Mouse (Mus musculus) cerebellum, adult 2 months (tissue): ENCODE data around the gene Tmem178b. TPM values are rescaled to one million over a fixed set of nuclear protein-coding genes. Genes with fewer than 3 reads are reported as not detected.

ENCODE experiments used
- DNase-seq, 2 experiments: peaks; one replicate each; pipeline ENCODE4 v3.0.0; 2021
- H3K27ac ChIP-seq: fragments of 200-500 bp; 2 replicates; pipeline ENCODE4 v1.5.1; 2012; ENCODE audit warnings: low read length, control low read depth, inconsistent platforms; ENCODE audit not compliant: insufficient read depth
- H3K27me3 ChIP-seq: fragments of 200-500 bp; 2 replicates; pipeline ENCODE4 v1.6.1; 2012; ENCODE audit warnings: inconsistent platforms, mild to moderate bottlenecking, low read length, moderate library complexity; ENCODE audit not compliant: control insufficient read depth, insufficient read depth
- H3K4me1 ChIP-seq: fragments of 200-500 bp; 2 replicates; pipeline ENCODE4 v1.6.1; 2011; ENCODE audit warnings: low read length; ENCODE audit not compliant: control insufficient read depth, insufficient read depth
- H3K4me3 ChIP-seq: fragments of 200-500 bp; replicated peaks from 2 replicates; pipeline ENCODE3; 2011; ENCODE audit warnings: mild to moderate bottlenecking, low read depth, low read length, control low read depth; ENCODE audit not compliant: insufficient read depth
- CTCF ChIP-seq: fragments of 200-500 bp; IDR thresholded peaks from 2 replicates; pipeline ENCODE4 v1.5.1; 2011; ENCODE audit warnings: low read depth, mild to moderate bottlenecking, control low read depth, low read length, moderate library complexity, borderline replicate concordance; ENCODE audit not compliant: insufficient read depth
- POLR2A ChIP-seq: fragments of 200-500 bp; IDR thresholded peaks from 2 replicates; pipeline ENCODE4 v1.6.1; 2011; ENCODE audit warnings: low read length, control low read depth, borderline replicate concordance; ENCODE audit not compliant: insufficient read depth
- whole genome bisulfite sequencing: fragments of 180-500 bp; shearing (Covaris S2); methylation state at CpG from one replicate; pipeline ENCODE4 v1.1.7; 2018; 5-methylcytosine and 5-hydroxymethylcytosine counted together
- polyA plus RNA-seq: library from polyadenylated mRNA; depleted of rRNA; stranded (reverse); fragments of >200 nt; gene quantifications from 2 replicates; pipeline ENCODE4 v1.2.3, GENCODE M21; 2012

Tmem178b gene
- polyA plus RNA-seq, 1 experiment: 72.3 TPM

DNA sequence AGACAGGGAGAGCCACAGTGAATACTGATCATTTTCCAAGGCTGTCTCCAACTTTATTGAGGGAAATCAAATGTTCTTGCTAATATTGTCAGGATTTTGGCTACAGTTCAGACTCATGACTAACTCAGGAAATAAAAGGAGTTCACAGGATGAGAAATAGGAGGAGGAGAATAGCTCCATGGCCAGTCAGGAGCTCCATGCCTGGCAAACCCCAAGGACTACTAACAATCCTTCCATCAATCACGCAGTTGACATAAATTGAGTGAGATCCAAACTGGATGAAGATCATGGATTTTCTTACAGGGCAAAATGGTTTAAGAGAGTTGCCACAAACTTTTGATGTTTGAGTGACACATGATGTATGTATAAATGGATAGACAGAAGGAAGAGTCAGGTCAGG, 258.9 kb downstream of the Tmem178b start:
- TF ChIP-seq POLR2A: no peak
- TF ChIP-seq CTCF: no peak
- Histone ChIP-seq H3K4me3 (no peak overlapping the region), H3K4me1 (no peaks in the 10 kb centered on the region), H3K27me3 (no peaks in the 10 kb centered on the region), H3K27ac (no peak overlapping the region)
- WGBS: 86% methylated on average over 1 of the region's 1 CpGs
- no peak for DNase-seq

DNA sequence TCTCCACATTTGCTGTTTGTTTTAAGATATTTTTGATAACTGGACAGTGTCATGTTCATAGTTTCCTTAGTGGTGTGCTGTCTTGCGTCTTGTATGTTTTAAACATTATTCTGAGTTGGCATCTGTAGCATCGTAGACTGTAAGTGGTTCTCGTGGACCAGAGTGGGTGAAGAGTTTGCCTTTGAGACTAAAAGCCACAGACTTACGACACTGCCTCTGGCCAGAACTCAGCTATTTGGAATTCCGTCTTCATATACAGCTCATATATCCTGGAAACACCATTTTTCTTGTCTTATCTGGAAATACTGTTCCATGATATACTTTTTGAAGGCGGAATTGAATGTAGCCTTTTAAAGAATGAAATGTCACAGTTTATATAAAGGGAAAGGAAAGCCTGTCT, 260.4 kb downstream of the Tmem178b start:
- no peak for DNase-seq
- Histone ChIP-seq H3K27me3 (no peaks in the 10 kb centered on the region), H3K4me1 (no peaks in the 10 kb centered on the region), H3K27ac (no peak overlapping the region), H3K4me3 (no peak overlapping the region)
- TF ChIP-seq CTCF (no peak), POLR2A (no peak)
- WGBS: 96% methylated on average over 6 of the region's 6 CpGs

DNA sequence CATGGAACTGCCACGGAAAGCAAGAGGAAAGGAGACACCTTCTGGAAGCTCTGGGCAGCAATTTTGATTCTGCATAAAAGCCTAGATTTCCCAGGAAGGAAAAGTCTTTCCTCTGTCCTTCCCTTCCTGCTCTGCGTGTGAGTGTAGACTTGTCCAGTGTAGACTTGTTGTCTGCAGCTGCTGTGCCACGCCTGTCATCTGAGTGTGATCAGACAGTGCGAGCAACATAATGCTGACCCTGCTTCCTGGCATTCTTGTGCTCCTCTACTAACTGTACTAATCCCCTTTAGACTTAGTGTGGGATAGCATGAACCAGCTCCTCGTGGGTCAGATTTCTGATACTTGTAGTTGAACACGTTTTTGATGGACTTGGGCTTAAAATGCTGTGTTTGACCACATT, 262.6 kb downstream of the Tmem178b start:
- Histone ChIP-seq H3K27ac (no peak overlapping the region), H3K4me3 (no peak overlapping the region), H3K4me1 (no peaks in the 10 kb centered on the region; the same call in 1 of the 2 replicates), H3K27me3 (no peaks in the 10 kb centered on the region)
- TF ChIP-seq CTCF (no peak), POLR2A (no peak)
- DNase-seq: no peak
- 86% methylated on average over 6 of the region's 6 CpGs for WGBS

DNA sequence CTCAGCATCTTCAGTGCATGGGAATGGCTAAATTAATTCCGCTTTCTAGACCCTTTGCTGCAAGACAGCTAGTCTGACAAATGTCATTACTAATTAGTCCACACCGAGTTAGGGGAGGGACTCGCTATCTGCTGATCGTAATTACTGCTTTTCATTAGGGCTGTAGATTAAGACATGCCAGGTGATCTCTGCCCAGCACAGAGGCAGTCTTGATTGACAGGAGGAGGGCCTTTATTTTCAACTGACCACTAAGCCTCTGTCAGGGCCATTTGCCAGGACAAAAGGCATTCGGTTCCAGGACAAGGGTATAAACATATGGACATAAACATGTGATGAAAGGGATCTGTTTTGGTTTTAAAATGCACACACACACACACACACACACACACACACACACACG, 264.3 kb downstream of the Tmem178b start:
- no peaks in the 10 kb centered on the region for H3K27me3 ChIP-seq
- H3K4me1 ChIP-seq: no peaks in the 10 kb centered on the region; the same call in 1 of the 2 replicates
- no peak for TF ChIP-seq POLR2A
- no peak for TF ChIP-seq CTCF
- 63% methylated on average over 6 of the region's 6 CpGs for WGBS
- no peak overlapping the region for H3K27ac ChIP-seq
- DNase-seq: no peak
- H3K4me3 ChIP-seq: no peak overlapping the region

DNA sequence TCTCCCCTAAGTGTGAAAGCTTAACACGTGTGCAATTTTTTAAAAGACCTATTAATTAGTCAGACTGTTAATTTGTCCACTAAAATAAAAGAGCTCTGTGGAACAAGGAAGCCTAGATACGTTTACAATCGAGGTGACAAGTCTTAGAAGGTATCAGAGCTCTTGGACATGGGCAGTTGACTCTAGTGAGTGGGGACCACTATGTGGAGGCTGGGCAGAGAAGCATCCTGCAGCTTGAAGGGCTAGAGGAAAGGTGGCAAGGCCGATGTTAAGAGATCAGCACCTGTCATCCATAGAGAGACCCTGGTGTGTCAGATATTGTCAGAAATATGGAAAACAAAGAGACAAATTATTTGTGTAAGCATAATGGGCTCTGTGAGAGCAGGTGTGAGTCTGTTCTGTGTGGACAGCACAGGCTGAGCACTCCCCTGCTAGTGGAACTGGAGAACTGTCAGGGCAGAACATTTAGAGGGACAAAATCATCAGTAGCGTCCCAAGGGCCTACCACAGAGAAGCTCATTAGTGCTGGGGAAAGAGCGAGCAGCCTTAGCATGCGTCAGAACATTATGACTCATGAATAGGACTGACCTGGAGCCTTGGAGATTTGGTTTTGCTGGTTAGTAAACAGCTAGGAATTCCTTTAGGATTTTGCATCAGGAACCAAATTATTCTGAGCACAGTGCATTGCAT, 264.9 kb downstream of the Tmem178b start:
- no peak overlapping the region for H3K27ac ChIP-seq
- peaks cover 6% of the 10 kb centered on the region for H3K4me1 ChIP-seq
- DNase-seq: peak in 1 of 2 experiments; percentile 25
- H3K4me3 ChIP-seq: no peak overlapping the region
- WGBS: 72% methylated on average over 7 of the region's 7 CpGs
- TF ChIP-seq POLR2A (no peak), CTCF (no peak)
- H3K27me3 ChIP-seq: no peaks in the 10 kb centered on the region

DNA sequence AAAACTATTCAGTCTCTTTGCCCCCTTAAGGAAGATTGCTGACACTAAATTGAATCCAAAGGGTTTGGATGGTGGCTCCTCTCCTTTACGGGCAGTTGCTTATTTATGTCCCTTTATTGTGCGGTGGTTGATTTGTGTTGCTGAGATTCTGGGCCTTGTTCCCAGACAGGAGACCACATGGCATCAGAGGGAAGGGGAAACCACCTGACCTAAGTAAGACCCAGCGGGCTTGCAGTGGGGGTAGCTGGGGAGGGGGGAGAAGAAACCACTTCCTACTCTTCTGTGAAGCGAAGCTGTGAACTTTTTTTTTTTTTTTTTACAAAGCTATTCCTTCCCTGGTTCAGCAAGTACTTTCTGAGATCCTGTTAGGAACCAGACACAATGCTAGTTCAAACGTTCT, 269.5 kb downstream of the Tmem178b start:
- H3K4me3 ChIP-seq: no peak overlapping the region
- TF ChIP-seq CTCF (no peak), POLR2A (no peak)
- DNase-seq: no peak
- H3K27me3 ChIP-seq: no peaks in the 10 kb centered on the region
- WGBS: 46% methylated on average over 5 of the region's 5 CpGs
- H3K4me1 ChIP-seq: peaks cover 28% of the 10 kb centered on the region
- H3K27ac ChIP-seq: no peak overlapping the region

DNA sequence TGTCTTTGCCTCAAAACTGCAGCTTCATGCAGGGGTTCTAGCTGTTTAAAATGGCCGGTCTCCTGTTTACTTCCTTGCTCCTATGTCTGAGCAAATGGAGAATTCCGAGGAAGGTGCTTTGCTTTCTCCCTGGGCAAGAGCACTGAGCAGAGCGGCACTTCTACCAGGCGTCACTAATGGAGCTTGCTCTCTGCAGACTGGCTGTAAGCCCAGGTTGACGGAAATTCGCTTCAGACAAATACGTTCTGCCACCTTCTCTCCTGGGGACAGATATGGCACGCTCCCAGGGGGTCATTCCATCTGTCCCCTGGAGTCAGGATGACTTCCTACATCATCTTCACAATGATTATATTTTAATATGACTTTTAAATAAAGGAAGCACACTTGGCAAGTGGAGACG, 271.3 kb downstream of the Tmem178b start:
- TF ChIP-seq CTCF: no peak
- TF ChIP-seq POLR2A: no peak
- peak; percentile 45 to 69 for DNase-seq
- no peak overlapping the region for H3K27ac ChIP-seq
- peaks cover 28% of the 10 kb centered on the region for H3K4me1 ChIP-seq
- no peak overlapping the region for H3K4me3 ChIP-seq
- WGBS: 24% methylated on average over 9 of the region's 9 CpGs
- no peaks in the 10 kb centered on the region for H3K27me3 ChIP-seq

DNA sequence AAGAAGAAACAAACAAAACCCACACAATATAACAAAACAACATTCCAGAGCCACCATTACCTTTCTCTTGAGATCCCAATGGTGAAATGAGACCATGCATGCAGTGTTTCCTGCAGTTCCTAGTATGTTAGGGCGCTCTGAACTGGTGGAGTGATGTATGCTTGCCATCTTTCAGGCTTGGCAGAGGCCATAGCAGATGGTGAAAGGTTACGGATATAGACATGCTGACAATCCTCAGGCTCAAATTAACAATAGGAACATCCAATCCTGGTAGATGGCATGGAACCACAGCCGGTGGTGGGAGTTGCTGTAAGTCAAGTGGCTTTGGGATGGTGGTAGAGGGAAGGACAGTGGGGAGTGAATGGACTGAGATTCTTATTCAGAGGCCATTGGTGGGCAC, 272.5 kb downstream of the Tmem178b start:
- Histone ChIP-seq H3K4me1 (peaks cover 28% of the 10 kb centered on the region), H3K27ac (no peak overlapping the region), H3K4me3 (no peak overlapping the region), H3K27me3 (no peaks in the 10 kb centered on the region)
- TF ChIP-seq POLR2A (no peak), CTCF (no peak)
- 42% methylated on average over 3 of the region's 3 CpGs for WGBS
- peak in 1 of 2 experiments; percentile 55 for DNase-seq
